Mouse (Mus musculus): ENCODE data around the gene Rpl22. TPM values are rescaled to one million over a fixed set of nuclear protein-coding genes. Genes with fewer than 3 reads are reported as not detected.

The Rpl22 gene
- total RNA-seq (2012; rRNA removed): 1,269 and 1,458 TPM in 2 replicates

GRCm38 (mm10) chr4:152325574-152326411 lies at the start of gene Rpl22:
TSS of gene Rpl22 (plus strand) at chr4:152325742.
- Histone ChIP-seq H3K27ac (ENCODE audit: insufficient read depth, low read depth, low read length, poor library complexity, severe bottlenecking) (peak within 1 kb of the TSS; percentile 73), H3K9me3 (ENCODE audit: control insufficient read depth, insufficient read depth, low read depth, low read length) (no peaks in the 10 kb centered on the region), H3K4me3 (ENCODE audit: insufficient read depth in 1 of 2, low read depth in 1 of 2, low read length in 2 of 2, poor library complexity in 1 of 2, severe bottlenecking in 1 of 2) (peak within 1 kb of the TSS; percentile 74 to 92), H3K36me3 (ENCODE audit: control insufficient read depth, insufficient read depth, low read length, poor library complexity, severe bottlenecking) (peaks cover 30% of the 10 kb centered on the region), H3K9ac (ENCODE audit: insufficient read depth, low read depth, low read length, poor library complexity, severe bottlenecking) (peak within 1 kb of the TSS; percentile 98), H3K4me1 (ENCODE audit: control insufficient read depth in 2 of 2, insufficient read depth in 2 of 2, low read length in 2 of 2, poor library complexity in 1 of 2) (peaks cover 0 to 23% of the 10 kb centered on the region in 2 experiments; a peak in 2 of 4 replicates)
- TF ChIP-seq HCFC1 (IDR thresholded peaks at IDR 0.05; ENCODE audit: borderline replicate concordance, insufficient read depth, low read length) (peak; percentile 85), CHD2 (IDR thresholded peaks at IDR 0.05; ENCODE audit: low read depth, low read length) (no peak), ZC3H11A (IDR thresholded peaks at IDR 0.05; ENCODE audit: borderline replicate concordance, low read depth, low read length) (no peak), MAFK (IDR thresholded peaks at IDR 0.05; ENCODE audit: insufficient read depth, low read depth, low read length) (no peak), ZNF384 (IDR thresholded peaks at IDR 0.05; ENCODE audit: low read depth, low read length) (no peak)
- DNase-seq (ENCODE audit: low read depth, low spot score): peak; percentile 94
- in situ Hi-C loops (cut with MboI; ENCODE audit: low sequenced_read_pairs in 2 of 2, unreplicated experiment in 2 of 2): no loop called here

GRCm38 (mm10) chr4:152276389-152277347 lies 48.9 kb upstream of the Rpl22 start:
- peak; percentile 68 for DNase-seq (ENCODE audit: low read depth, low spot score)
- Histone ChIP-seq H3K36me3 (ENCODE audit: control insufficient read depth, insufficient read depth, low read length, poor library complexity, severe bottlenecking) (no peaks in the 10 kb centered on the region), H3K4me1 (ENCODE audit: control insufficient read depth in 2 of 2, insufficient read depth in 2 of 2, low read length in 2 of 2, poor library complexity in 1 of 2) (peaks cover 0 to 11% of the 10 kb centered on the region in 2 experiments; a peak in 1 of 4 replicates), H3K9me3 (ENCODE audit: control insufficient read depth, insufficient read depth, low read depth, low read length) (no peaks in the 10 kb centered on the region), H3K9ac (ENCODE audit: insufficient read depth, low read depth, low read length, poor library complexity, severe bottlenecking) (no peak overlapping the region), H3K27ac (ENCODE audit: insufficient read depth, low read depth, low read length, poor library complexity, severe bottlenecking) (no peak overlapping the region), H3K4me3 (ENCODE audit: insufficient read depth in 1 of 2, low read depth in 1 of 2, low read length in 2 of 2, poor library complexity in 1 of 2, severe bottlenecking in 1 of 2) (no peak overlapping the region)
- TF ChIP-seq ZC3H11A (IDR thresholded peaks at IDR 0.05; ENCODE audit: borderline replicate concordance, low read depth, low read length): peak; percentile 26; the same call in 1 of the 2 replicates
- TF ChIP-seq HCFC1 (IDR thresholded peaks at IDR 0.05; ENCODE audit: borderline replicate concordance, insufficient read depth, low read length): peak; percentile 36; the same call in 1 of the 2 replicates
- no peak for TF ChIP-seq MAFK (IDR thresholded peaks at IDR 0.05; ENCODE audit: insufficient read depth, low read depth, low read length)
- in situ Hi-C loops (cut with MboI; ENCODE audit: low sequenced_read_pairs in 2 of 2, unreplicated experiment in 2 of 2): no loop called here

GRCm38 (mm10) chr4:152277916-152278315 lies 47.6 kb upstream of the Rpl22 start:
- Histone ChIP-seq H3K4me3 (ENCODE audit: insufficient read depth in 1 of 2, low read depth in 1 of 2, low read length in 2 of 2, poor library complexity in 1 of 2, severe bottlenecking in 1 of 2) (no peak overlapping the region), H3K9me3 (ENCODE audit: control insufficient read depth, insufficient read depth, low read depth, low read length) (no peaks in the 10 kb centered on the region), H3K36me3 (ENCODE audit: control insufficient read depth, insufficient read depth, low read length, poor library complexity, severe bottlenecking) (no peaks in the 10 kb centered on the region), H3K4me1 (ENCODE audit: control insufficient read depth in 2 of 2, insufficient read depth in 2 of 2, low read length in 2 of 2, poor library complexity in 1 of 2) (peaks cover 0 to 14% of the 10 kb centered on the region in 2 experiments; a peak in 2 of 4 replicates), H3K27ac (ENCODE audit: insufficient read depth, low read depth, low read length, poor library complexity, severe bottlenecking) (no peak overlapping the region), H3K9ac (ENCODE audit: insufficient read depth, low read depth, low read length, poor library complexity, severe bottlenecking) (no peak overlapping the region)
- in situ Hi-C loops (cut with MboI; ENCODE audit: low sequenced_read_pairs in 2 of 2, unreplicated experiment in 2 of 2): no loop called here
- TF ChIP-seq CHD2 (IDR thresholded peaks at IDR 0.05; ENCODE audit: low read depth, low read length) (no peak), ZC3H11A (IDR thresholded peaks at IDR 0.05; ENCODE audit: borderline replicate concordance, low read depth, low read length) (no peak), ZNF384 (IDR thresholded peaks at IDR 0.05; ENCODE audit: low read depth, low read length) (no peak), MAFK (IDR thresholded peaks at IDR 0.05; ENCODE audit: insufficient read depth, low read depth, low read length) (no peak), HCFC1 (IDR thresholded peaks at IDR 0.05; ENCODE audit: borderline replicate concordance, insufficient read depth, low read length) (no peak)
- peak; percentile 57 for DNase-seq (ENCODE audit: low read depth, low spot score)

- no peak for DNase-seq (ENCODE audit: low read depth, low spot score)
- peaks cover 0 to 14% of the 10 kb centered on the region in 2 experiments; a peak in 2 of 4 replicates for H3K4me1 ChIP-seq (ENCODE audit: control insufficient read depth in 2 of 2, insufficient read depth in 2 of 2, low read length in 2 of 2, poor library complexity in 1 of 2)
- H3K9me3 ChIP-seq (ENCODE audit: control insufficient read depth, insufficient read depth, low read depth, low read length): no peaks in the 10 kb centered on the region
- no peak overlapping the region for H3K27ac ChIP-seq (ENCODE audit: insufficient read depth, low read depth, low read length, poor library complexity, severe bottlenecking)
- no peaks in the 10 kb centered on the region for H3K36me3 ChIP-seq (ENCODE audit: control insufficient read depth, insufficient read depth, low read length, poor library complexity, severe bottlenecking)
- no peak overlapping the region for H3K4me3 ChIP-seq (ENCODE audit: insufficient read depth in 1 of 2, low read depth in 1 of 2, low read length in 2 of 2, poor library complexity in 1 of 2, severe bottlenecking in 1 of 2)
- H3K9ac ChIP-seq (ENCODE audit: insufficient read depth, low read depth, low read length, poor library complexity, severe bottlenecking): no peak overlapping the region
- in situ Hi-C loops (cut with MboI; ENCODE audit: low sequenced_read_pairs in 2 of 2, unreplicated experiment in 2 of 2): no loop called here
- no peak for TF ChIP-seq ZC3H11A (IDR thresholded peaks at IDR 0.05; ENCODE audit: borderline replicate concordance, low read depth, low read length)
- TF ChIP-seq HCFC1 (IDR thresholded peaks at IDR 0.05; ENCODE audit: borderline replicate concordance, insufficient read depth, low read length): no peak
- TF ChIP-seq ZNF384 (IDR thresholded peaks at IDR 0.05; ENCODE audit: low read depth, low read length): no peak
- TF ChIP-seq CHD2 (IDR thresholded peaks at IDR 0.05; ENCODE audit: low read depth, low read length): no peak
Observed at GRCm38 (mm10) chr4:152278986-152279385, 46.6 kb upstream of the Rpl22 start.
